Mouse (Mus musculus) small intestine, adult 2 months (tissue): ENCODE measurements around the gene Fcgrt. TPM values are rescaled to one million over a fixed set of nuclear protein-coding genes. Genes with fewer than 3 reads are reported as not detected.

Experiments used
- H3K27ac ChIP-seq: fragments of 200-500 bp; 2 replicates; pipeline ENCODE4 v1.5.1; 2012; ENCODE audit warnings: low read depth, low read length, control low read depth, inconsistent platforms; ENCODE audit not compliant: insufficient read depth
- H3K27me3 ChIP-seq: fragments of 200-500 bp; 2 replicates; pipeline ENCODE4 v1.6.1; 2012; ENCODE audit warnings: mild to moderate bottlenecking, moderate library complexity, low read length, inconsistent platforms; ENCODE audit not compliant: control insufficient read depth, insufficient read depth
- H3K36me3 ChIP-seq: fragments of 200-500 bp; 2 replicates; pipeline ENCODE4 v1.6.1; 2012; ENCODE audit warnings: mild to moderate bottlenecking, low read length, control low read depth, inconsistent platforms; ENCODE audit not compliant: control insufficient read depth, insufficient read depth
- H3K4me1 ChIP-seq: fragments of 200-500 bp; 2 replicates; pipeline ENCODE4 v1.6.1; 2012; ENCODE audit warnings: low read length, inconsistent platforms, mixed read lengths; ENCODE audit not compliant: control insufficient read depth, insufficient read depth, insufficient read length
- H3K4me3 ChIP-seq: fragments of 200-500 bp; 2 replicates; pipeline ENCODE4 v1.5.1; 2012; ENCODE audit warnings: low read depth, mild to moderate bottlenecking, control low read depth, inconsistent platforms, low read length, moderate library complexity
- CTCF ChIP-seq: fragments of 200-500 bp; IDR thresholded peaks from 2 replicates; pipeline ENCODE4 v1.5.1; 2012; ENCODE audit warnings: low read depth, mild to moderate bottlenecking, control low read depth, inconsistent platforms, low read length, moderate library complexity, mixed read lengths; ENCODE audit not compliant: insufficient replicate concordance, insufficient read length; ENCODE audit errors: extremely low read depth
- POLR2A ChIP-seq: fragments of 200-500 bp; IDR thresholded peaks from 2 replicates; pipeline ENCODE4 v1.6.1; 2012; ENCODE audit warnings: low read depth, mild to moderate bottlenecking, control low read depth, inconsistent platforms, low read length, moderate library complexity
- WGBS: fragments of 180-500 bp; shearing (Covaris S2); methylation state at CpG from one replicate; pipeline ENCODE4 v1.1.7; 2018; 5-methylcytosine and 5-hydroxymethylcytosine counted together
- polyA plus RNA-seq: library from polyadenylated mRNA; depleted of rRNA; stranded (reverse); fragments of >200 nt; gene quantifications from 2 replicates; pipeline ENCODE4 v1.2.3, GENCODE M21; 2012

Gene Fcgrt
- polyA plus RNA-seq, 1 experiment: 78.3 TPM

- TF ChIP-seq POLR2A: no peak
- TF ChIP-seq CTCF: no peak
- H3K27ac ChIP-seq: peak within 1 kb of the TSS; percentile 46
- peaks cover 12% of the 10 kb centered on the region for H3K27me3 ChIP-seq
- peaks cover 5% of the 10 kb centered on the region for H3K4me1 ChIP-seq
- peaks cover 8% of the 10 kb centered on the region; the same call in 1 of the 2 replicates for H3K36me3 ChIP-seq
- WGBS: 3% methylated on average over 16 of the region's 16 CpGs
- peak within 1 kb of the TSS; percentile 52 for H3K4me3 ChIP-seq
Measured at GRCm38 (mm10) chr7:45092048-45092447, 11.6 kb downstream of the Fcgrt start, which contains the start of gene Rcn3. TSS of gene Rcn3 (minus strand) at chr7:45092221.

- peaks cover 12% of the 10 kb centered on the region for H3K27me3 ChIP-seq
- peak overlapping the region; percentile 46 for H3K27ac ChIP-seq
- H3K36me3 ChIP-seq: peaks cover 4% of the 10 kb centered on the region; the same call in 1 of the 2 replicates
- no peak for TF ChIP-seq POLR2A
- TF ChIP-seq CTCF: no peak
- H3K4me1 ChIP-seq: peaks cover 5% of the 10 kb centered on the region
- peak overlapping the region; percentile 52 for H3K4me3 ChIP-seq
- 28% methylated on average over 35 of the region's 35 CpGs for WGBS
Measured at GRCm38 (mm10) chr7:45091001-45091990, 12.4 kb downstream of the Fcgrt start.

- Histone ChIP-seq H3K4me3 (no peak overlapping the region), H3K4me1 (peaks cover 5% of the 10 kb centered on the region), H3K36me3 (0 out of 2 replicates have a peak, but pooled peaks cover 2% of the 10 kb centered on the region), H3K27me3 (peaks cover 12% of the 10 kb centered on the region), H3K27ac (no peak overlapping the region)
- 72% methylated on average over 13 of the region's 13 CpGs for WGBS
- TF ChIP-seq POLR2A: no peak
- no peak for TF ChIP-seq CTCF
Measured at GRCm38 (mm10) chr7:45090251-45090977, 13.2 kb downstream of the Fcgrt start.

GRCm38 (mm10) chr7:45088597-45088996, 15.1 kb downstream of the Fcgrt start:
- no peak for TF ChIP-seq POLR2A
- TF ChIP-seq CTCF: no peak
- Histone ChIP-seq H3K4me3 (no peak overlapping the region), H3K27ac (no peak overlapping the region), H3K4me1 (peaks cover 5% of the 10 kb centered on the region), H3K36me3 (no peaks in the 10 kb centered on the region), H3K27me3 (peaks cover 12% of the 10 kb centered on the region)
- WGBS: 90% methylated on average over 17 of the region's 17 CpGs

GRCm38 (mm10) chr7:45086084-45086483, 17.6 kb downstream of the Fcgrt start:
- 81% methylated on average over 4 of the region's 4 CpGs for WGBS
- H3K36me3 ChIP-seq: no peaks in the 10 kb centered on the region
- H3K27me3 ChIP-seq: peaks cover 1% of the 10 kb centered on the region; the same call in 1 of the 2 replicates
- H3K27ac ChIP-seq: no peak overlapping the region
- TF ChIP-seq CTCF (no peak), POLR2A (no peak)
- peaks cover 9% of the 10 kb centered on the region for H3K4me1 ChIP-seq
- no peak overlapping the region for H3K4me3 ChIP-seq

GRCm38 (mm10) chr7:45083300-45083890, 20.3 kb downstream of the Fcgrt start:
- Histone ChIP-seq H3K36me3 (no peaks in the 10 kb centered on the region), H3K4me3 (peak overlapping the region; percentile 32)

More at GRCm38 (mm10) chr7:45083300-45083890, 20.3 kb downstream of the Fcgrt start:
- 74% methylated on average over 22 of the region's 22 CpGs for WGBS
- Histone ChIP-seq H3K27me3 (no peaks in the 10 kb centered on the region), H3K27ac (peak overlapping the region; percentile 55), H3K4me1 (peaks cover 8% of the 10 kb centered on the region)
- TF ChIP-seq POLR2A (no peak), CTCF (no peak)
